Mouse (Mus musculus): ENCODE measurements at regions not wholly inside any gene's neighbourhood (a gene's known extent, or its start where the extent isn't known, plus 50 kb on each side); places are given as distances from the start of the nearest gene placed in this dataset.
A peak's percentile ranks its signal among the peaks of the same experiment; 100 is the strongest.

DNA sequence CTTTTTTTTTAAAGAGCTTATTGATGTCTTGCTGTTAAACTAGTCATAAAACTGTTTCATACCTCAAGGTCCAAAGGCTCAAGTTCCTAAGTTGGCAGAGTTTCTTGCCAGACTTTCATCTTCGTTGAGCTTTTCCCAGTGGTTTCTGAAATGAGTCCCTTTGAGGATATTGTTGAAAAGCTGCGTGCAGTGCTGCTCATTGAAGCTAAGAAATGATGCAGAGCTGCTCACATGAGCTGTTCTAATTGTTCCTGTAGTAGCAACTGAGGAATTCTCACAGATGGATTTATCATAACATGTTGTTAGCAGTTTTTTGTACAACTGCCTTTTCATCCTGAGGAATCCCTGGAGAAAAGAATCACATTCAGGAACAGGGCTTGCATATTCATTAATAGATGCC lies 249.3 kb downstream of the Col11a1 start:
- no peak for ATAC-seq (replicated peaks; ENCODE audit: poor library complexity)

DNA sequence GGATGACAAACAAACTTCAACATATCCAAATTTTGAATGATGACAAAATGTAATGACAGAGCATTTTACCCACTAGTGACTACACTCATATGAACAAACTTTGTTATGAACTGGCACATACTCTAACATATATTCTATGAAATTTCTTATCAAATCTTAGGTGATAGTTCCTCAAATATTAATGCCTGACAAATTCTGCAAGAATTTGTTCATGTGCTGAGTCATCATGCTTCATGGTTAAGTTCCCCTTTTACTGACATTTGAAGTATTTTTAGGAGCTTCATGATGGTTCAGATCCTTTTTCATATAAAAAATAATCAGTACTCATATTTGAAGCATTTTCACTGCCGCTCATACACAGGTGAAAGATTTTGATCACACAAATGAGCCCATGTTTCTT lies 289.1 kb downstream of the Col11a1 start:
- ATAC-seq (replicated peaks; ENCODE audit: poor library complexity) = peak; percentile 58

DNA sequence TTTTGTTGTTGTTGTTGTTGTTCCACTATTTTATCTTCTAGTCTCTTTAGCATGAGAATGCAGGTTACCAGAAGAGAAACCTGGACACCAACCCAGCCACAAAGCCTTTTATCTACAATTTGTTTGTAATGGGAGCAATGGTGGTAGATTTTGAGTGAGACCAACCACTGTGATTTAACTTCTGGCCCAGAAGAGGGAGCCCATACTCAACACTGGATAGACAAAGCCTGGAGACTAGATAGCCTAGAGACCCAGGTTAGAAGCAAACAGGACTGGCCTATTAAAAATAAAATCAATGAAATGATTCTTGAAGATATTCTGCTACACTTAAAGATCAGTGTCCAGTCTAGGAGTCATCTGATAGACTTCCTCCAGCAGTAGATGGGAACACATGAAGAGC lies 304.0 kb downstream of the Col11a1 start:
- ATAC-seq (replicated peaks; ENCODE audit: poor library complexity) = no peak

DNA sequence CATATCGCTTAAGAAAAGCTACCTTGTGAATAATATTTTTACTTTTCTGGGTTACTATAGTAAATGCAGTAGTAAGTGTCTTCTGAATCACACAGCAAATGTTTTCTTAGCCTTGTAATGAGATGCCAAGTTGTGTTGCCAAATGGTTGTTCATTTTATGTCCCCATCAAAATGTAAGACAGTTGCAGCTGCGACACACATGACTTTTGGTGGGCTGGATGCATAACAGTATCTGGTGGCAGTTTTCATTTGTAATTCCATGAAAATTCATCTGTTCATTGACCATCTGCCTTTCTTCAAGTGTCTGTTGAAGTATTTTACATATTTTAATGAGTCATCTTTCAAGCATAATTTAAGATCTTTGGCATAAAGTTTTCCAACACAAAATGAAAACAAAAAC lies 313.4 kb downstream of the Col11a1 start:
- no peak for ATAC-seq (replicated peaks; ENCODE audit: poor library complexity)

DNA sequence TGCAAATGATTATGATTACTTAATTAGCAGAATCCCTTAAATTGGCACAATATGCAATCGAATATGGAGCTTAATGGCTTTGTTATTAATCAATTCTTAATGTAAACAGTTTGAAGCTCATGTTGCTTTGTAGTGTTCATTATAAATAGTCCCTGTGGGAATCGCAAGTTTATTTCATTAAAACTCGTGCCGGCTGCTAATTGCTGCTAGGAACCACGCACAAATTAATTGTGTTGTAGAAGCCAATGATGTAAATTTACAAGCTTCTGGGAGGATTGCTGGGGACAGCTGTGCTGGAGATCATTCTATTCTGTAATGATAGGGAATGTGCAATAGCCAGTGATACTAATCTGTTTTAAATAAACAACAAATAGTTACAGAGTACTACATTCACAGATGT lies 349.7 kb downstream of the Col11a1 start:
- no peak for ATAC-seq (replicated peaks; ENCODE audit: poor library complexity)

DNA sequence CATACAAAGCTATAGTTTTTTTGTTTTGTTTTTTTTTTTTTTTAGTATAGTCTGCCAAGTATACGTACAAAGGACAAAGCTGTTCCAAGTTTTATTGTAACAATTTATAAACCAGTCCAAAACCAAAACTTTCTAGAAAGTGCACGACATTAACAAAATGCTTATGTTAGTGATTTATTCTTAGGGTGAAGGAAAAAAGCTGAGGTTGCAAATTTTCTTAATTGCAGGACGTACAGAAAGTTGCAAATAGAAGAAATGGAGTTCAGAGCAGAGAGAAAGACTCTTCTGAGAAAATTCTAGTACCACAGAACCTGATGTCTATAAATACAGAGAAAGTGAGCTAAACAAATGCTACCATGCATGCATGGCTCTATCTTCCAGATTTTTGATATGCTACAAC lies 373.1 kb downstream of the Col11a1 start:
- ATAC-seq (replicated peaks; ENCODE audit: poor library complexity) = no peak
